Mouse (Mus musculus): Measurements from ENCODE around the gene Btbd8. TPM values are rescaled to one million over a fixed set of nuclear protein-coding genes. Genes with fewer than 3 reads are reported as not detected.

Gene Btbd8
- polyA plus RNA-seq, 1 experiment from 2014 or later: 3.7 TPM

GRCm38 (mm10) chr5:107480194-107480593 is 42.4 kb downstream of the Btbd8 start:
- no peak overlapping the region for H3K27ac ChIP-seq (ENCODE audit: low read length)
- no peaks in the 10 kb centered on the region for H3K4me1 ChIP-seq (replicated peaks; ENCODE audit: control insufficient read depth, insufficient read depth, low read length)
- 84% methylated on average over 2 of the region's 2 CpGs for whole genome bisulfite sequencing
- H3K4me2 ChIP-seq (ENCODE audit: low read depth, low read length): no peak overlapping the region
- no peak for ATAC-seq (ENCODE audit: low read depth)
- no peaks in the 10 kb centered on the region for H3K27me3 ChIP-seq (ENCODE audit: control insufficient read depth, insufficient read depth, low read depth, low read length)
- no peak overlapping the region for H3K9ac ChIP-seq (ENCODE audit: low read length)
- H3K9me3 ChIP-seq (ENCODE audit: control insufficient read depth, low read length): no peaks in the 10 kb centered on the region
- no peak overlapping the region for H3K4me3 ChIP-seq (ENCODE audit: low read length)
- H3K36me3 ChIP-seq (ENCODE audit: control insufficient read depth, insufficient read depth, low read length): 0 out of 2 replicates have a peak, but pooled peaks cover 1% of the 10 kb centered on the region

DNA sequence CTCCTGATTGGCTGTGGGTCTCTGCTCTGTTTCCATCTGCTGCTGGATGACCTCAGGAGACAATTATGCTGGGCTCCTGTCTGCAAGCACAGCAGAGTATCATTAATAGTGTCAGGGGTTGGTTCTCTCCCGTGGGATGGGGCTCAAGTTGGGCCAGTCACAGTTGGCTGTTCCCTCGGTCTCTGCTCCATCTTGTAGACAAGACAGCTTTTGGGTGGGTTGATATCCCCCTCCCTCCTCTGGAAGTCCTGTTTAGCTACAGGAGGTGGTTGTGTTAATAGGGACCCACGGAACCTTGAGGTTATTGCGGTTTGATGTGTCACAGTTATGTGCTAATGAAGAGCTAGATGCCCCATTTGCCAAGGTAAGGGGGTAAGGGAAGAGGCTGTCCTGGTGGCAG is 51.2 kb downstream of the Btbd8 start:
- WGBS: 63% methylated on average over 4 of the region's 4 CpGs
- ATAC-seq (ENCODE audit: low read depth): no peak
- Histone ChIP-seq H3K27me3 (ENCODE audit: control insufficient read depth, insufficient read depth, low read depth, low read length) (no peaks in the 10 kb centered on the region), H3K9ac (ENCODE audit: low read length) (no peak overlapping the region), H3K4me2 (ENCODE audit: low read depth, low read length) (no peak overlapping the region), H3K4me1 (replicated peaks; ENCODE audit: control insufficient read depth, insufficient read depth, low read length) (no peaks in the 10 kb centered on the region), H3K36me3 (ENCODE audit: control insufficient read depth, insufficient read depth, low read length) (no peaks in the 10 kb centered on the region), H3K27ac (ENCODE audit: low read length) (no peak overlapping the region), H3K4me3 (ENCODE audit: low read length) (no peak overlapping the region), H3K9me3 (ENCODE audit: control insufficient read depth, low read length) (no peaks in the 10 kb centered on the region)

DNA sequence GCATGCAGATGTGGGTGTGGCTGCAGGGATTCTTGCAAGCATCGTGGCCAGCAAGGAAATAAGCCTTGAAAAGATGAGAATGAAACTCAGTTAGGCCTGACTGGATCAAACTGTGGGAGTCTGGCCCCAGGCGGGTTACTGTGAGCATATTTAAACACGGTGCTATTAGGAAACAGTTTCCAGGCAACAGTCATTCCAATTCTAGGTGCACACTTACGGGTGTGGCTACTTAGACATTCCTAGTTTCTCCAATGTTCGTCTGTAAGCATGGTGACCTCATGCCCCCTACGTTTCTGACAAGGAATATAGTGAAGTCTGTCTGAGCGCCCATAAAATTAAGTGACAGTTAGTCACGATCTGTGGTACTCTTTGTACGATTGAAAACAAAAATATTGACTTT is 53.2 kb downstream of the Btbd8 start:
- Histone ChIP-seq H3K4me2 (ENCODE audit: low read depth, low read length) (no peak overlapping the region), H3K27ac (ENCODE audit: low read length) (no peak overlapping the region)

DNA sequence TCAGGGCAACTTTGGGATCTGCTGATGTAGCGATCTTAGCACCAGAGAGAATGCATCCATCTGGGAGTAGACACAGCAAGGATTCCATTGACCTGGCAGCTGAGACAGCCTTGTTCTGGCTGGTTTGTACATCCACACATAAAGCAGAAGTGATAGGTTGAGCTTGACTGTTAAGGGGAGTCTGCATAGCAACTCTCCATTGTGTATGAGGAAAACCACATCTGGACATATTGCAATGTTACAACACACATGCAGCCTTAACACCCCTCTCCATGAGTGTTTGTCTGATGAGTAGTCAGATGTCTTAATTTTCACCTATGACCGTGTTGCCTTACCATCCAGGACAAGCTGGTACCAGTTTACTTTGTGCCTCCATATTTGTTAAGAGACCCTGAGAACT is 54.7 kb downstream of the Btbd8 start:
- peaks cover 3% of the 10 kb centered on the region for H3K36me3 ChIP-seq (ENCODE audit: control insufficient read depth, insufficient read depth, low read length)
- 85% methylated on average over 2 of the region's 2 CpGs for WGBS
- H3K4me2 ChIP-seq (ENCODE audit: low read depth, low read length): no peak overlapping the region
- H3K27ac ChIP-seq (ENCODE audit: low read length): no peak overlapping the region
- no peak overlapping the region for H3K4me3 ChIP-seq (ENCODE audit: low read length)
- H3K9me3 ChIP-seq (ENCODE audit: control insufficient read depth, low read length): peaks cover 3% of the 10 kb centered on the region; the same call in 1 of the 2 replicates
- H3K9ac ChIP-seq (ENCODE audit: low read length): no peak overlapping the region
- no peaks in the 10 kb centered on the region for H3K27me3 ChIP-seq (ENCODE audit: control insufficient read depth, insufficient read depth, low read depth, low read length)
- ATAC-seq (ENCODE audit: low read depth): no peak
- H3K4me1 ChIP-seq (replicated peaks; ENCODE audit: control insufficient read depth, insufficient read depth, low read length): no peaks in the 10 kb centered on the region

More for the DNA sequence above, 53.2 kb downstream of the Btbd8 start:
- Histone ChIP-seq H3K27me3 (ENCODE audit: control insufficient read depth, insufficient read depth, low read depth, low read length) (no peaks in the 10 kb centered on the region), H3K36me3 (ENCODE audit: control insufficient read depth, insufficient read depth, low read length) (peaks cover 3% of the 10 kb centered on the region), H3K4me1 (replicated peaks; ENCODE audit: control insufficient read depth, insufficient read depth, low read length) (no peaks in the 10 kb centered on the region), H3K9me3 (ENCODE audit: control insufficient read depth, low read length) (peaks cover 3% of the 10 kb centered on the region; the same call in 1 of the 2 replicates), H3K4me3 (ENCODE audit: low read length) (no peak overlapping the region), H3K9ac (ENCODE audit: low read length) (no peak overlapping the region)
- ATAC-seq (ENCODE audit: low read depth): peak; percentile 73; the same call in 1 of the 2 replicates
- WGBS: 59% methylated on average over 9 of the region's 9 CpGs

DNA sequence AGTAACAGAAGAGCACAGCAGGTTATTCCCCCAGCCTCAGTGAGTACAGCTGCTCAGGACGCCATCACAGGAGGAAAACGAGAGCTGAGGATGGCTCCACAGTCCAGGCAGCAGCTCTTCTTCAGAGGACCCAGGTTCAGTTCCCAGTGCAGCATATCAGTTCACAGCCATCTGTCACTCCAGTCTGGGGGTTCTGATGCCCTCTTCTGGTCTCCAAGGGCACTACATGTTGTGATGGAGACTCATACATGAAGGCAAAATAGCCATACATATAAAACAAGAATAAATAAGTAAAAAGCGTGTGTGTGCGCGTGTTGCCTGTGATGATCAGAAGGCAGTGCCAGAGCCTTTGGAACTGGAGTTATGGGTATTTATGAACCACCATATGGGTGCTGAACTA is 57.0 kb downstream of the Btbd8 start:
- no peak for ATAC-seq (ENCODE audit: low read depth)
- Histone ChIP-seq H3K4me2 (ENCODE audit: low read depth, low read length) (no peak overlapping the region), H3K36me3 (ENCODE audit: control insufficient read depth, insufficient read depth, low read length) (peaks cover 3% of the 10 kb centered on the region), H3K9me3 (ENCODE audit: control insufficient read depth, low read length) (peaks cover 3% of the 10 kb centered on the region; the same call in 1 of the 2 replicates), H3K4me1 (replicated peaks; ENCODE audit: control insufficient read depth, insufficient read depth, low read length) (no peaks in the 10 kb centered on the region), H3K27ac (ENCODE audit: low read length) (no peak overlapping the region), H3K27me3 (ENCODE audit: control insufficient read depth, insufficient read depth, low read depth, low read length) (no peaks in the 10 kb centered on the region), H3K9ac (ENCODE audit: low read length) (no peak overlapping the region), H3K4me3 (ENCODE audit: low read length) (no peak overlapping the region)
- 97% methylated on average over 5 of the region's 5 CpGs for WGBS

DNA sequence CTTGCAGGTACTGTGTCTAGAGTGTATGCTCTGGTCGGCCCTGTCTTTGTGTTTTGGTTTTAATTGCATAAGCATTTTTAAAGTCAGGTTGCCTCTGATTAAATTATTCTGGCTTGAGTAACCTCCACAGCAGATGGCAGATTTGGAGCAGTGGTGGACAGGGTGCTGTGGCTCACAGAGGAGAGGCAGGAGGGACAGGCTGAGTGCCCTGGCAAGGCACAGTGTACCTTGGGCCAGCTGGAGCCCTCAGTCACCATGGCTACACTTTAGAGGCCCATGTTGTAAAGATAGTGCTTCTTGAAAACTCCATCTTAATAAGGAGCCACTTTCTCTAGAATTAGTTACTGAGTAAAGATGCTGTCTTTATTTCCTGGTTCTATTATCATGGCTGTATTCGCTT is 58.2 kb downstream of the Btbd8 start:
- no peak for ATAC-seq (ENCODE audit: low read depth)
- no peak overlapping the region for H3K4me3 ChIP-seq (ENCODE audit: low read length)
- no peak overlapping the region for H3K9ac ChIP-seq (ENCODE audit: low read length)
- no peaks in the 10 kb centered on the region for H3K27me3 ChIP-seq (ENCODE audit: control insufficient read depth, insufficient read depth, low read depth, low read length)
- H3K27ac ChIP-seq (ENCODE audit: low read length): no peak overlapping the region
- H3K4me1 ChIP-seq (replicated peaks; ENCODE audit: control insufficient read depth, insufficient read depth, low read length): no peaks in the 10 kb centered on the region
- peaks cover 3% of the 10 kb centered on the region; the same call in 1 of the 2 replicates for H3K9me3 ChIP-seq (ENCODE audit: control insufficient read depth, low read length)
- H3K4me2 ChIP-seq (ENCODE audit: low read depth, low read length): no peak overlapping the region
- WGBS: 86% methylated on average over 2 of the region's 2 CpGs
- H3K36me3 ChIP-seq (ENCODE audit: control insufficient read depth, insufficient read depth, low read length): peaks cover 3% of the 10 kb centered on the region

DNA sequence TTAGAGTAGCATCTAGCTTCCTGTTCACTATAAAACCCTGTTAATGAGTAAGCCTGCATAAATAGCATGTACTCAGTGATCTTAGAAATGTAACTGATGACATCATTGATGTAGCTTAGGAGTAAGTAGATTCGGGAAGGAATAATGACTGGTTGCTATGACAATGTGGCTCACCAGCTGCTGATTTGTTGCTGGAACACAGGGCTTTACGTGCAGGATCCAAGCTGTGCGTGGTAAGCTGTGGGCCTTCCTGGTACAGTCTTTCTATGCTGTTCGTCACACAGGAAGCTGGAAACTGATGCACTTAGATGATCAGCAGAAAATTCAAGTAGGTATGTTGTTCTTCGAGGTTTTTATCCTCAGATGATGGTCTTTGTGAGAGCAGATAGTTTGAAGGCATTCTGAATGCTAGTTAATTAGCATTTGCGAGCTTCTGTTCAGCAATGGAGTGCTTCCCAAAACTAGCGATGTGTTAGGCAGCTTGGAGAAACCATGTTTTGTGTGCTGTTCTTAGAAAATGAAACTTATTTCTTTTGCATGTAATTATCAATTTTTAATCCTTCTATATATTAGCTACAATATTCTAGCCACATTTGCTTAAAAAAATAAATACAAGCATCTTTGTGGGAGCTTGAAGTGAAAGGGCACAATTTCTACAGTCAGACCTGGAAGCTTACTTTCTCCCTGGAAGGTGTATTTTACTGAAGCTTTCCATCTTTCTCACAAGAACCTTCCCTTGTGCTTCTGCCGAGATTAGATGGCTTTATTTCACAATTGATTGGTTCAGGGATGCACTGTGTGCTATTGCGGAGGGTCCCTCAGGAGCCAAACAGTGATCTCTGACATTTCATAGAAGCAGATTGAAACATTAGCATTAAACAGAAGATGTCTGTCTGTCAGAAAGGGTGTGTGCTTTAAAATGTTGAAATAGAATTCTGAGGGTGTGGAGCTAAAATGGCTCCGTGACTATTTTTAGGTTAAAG is 60.0 kb downstream of the Btbd8 start:
- WGBS: 66% methylated on average over 10 of the region's 10 CpGs
- Histone ChIP-seq H3K4me1 (replicated peaks; ENCODE audit: control insufficient read depth, insufficient read depth, low read length) (no peaks in the 10 kb centered on the region), H3K4me2 (ENCODE audit: low read depth, low read length) (no peak overlapping the region), H3K4me3 (ENCODE audit: low read length) (no peak overlapping the region), H3K36me3 (ENCODE audit: control insufficient read depth, insufficient read depth, low read length) (peaks cover 3% of the 10 kb centered on the region), H3K27ac (ENCODE audit: low read length) (no peak overlapping the region), H3K27me3 (ENCODE audit: control insufficient read depth, insufficient read depth, low read depth, low read length) (no peaks in the 10 kb centered on the region), H3K9ac (ENCODE audit: low read length) (no peak overlapping the region), H3K9me3 (ENCODE audit: control insufficient read depth, low read length) (peaks cover 3% of the 10 kb centered on the region; the same call in 1 of the 2 replicates)
- ATAC-seq (ENCODE audit: low read depth): no peak

DNA sequence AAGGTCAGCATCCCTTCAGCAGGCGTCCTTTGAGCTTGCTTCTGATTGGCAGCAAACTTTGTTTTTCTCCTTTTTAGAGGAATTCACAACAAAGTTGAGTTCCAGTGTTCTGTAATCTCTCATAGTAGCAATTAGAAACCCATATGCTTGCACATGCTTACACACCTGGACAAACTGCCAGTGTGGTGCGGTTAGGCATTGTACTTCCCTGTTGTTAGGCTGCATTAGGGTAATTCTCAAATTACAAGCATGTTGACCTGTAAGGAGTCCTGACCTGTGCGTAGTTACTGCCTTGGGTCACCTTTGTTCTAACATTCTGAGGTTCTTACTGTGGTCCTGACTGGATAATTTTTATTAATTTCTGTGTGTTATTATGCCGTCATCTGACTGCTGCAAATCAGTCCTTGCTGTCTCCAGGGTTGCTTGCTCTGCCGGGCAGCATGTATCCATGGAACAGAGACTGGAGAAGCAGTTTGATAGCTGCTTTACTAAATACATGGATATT is 61.1 kb downstream of the Btbd8 start:
- H3K36me3 ChIP-seq (ENCODE audit: control insufficient read depth, insufficient read depth, low read length): peaks cover 3% of the 10 kb centered on the region
- H3K4me1 ChIP-seq (replicated peaks; ENCODE audit: control insufficient read depth, insufficient read depth, low read length): no peaks in the 10 kb centered on the region
- no peak overlapping the region for H3K4me2 ChIP-seq (ENCODE audit: low read depth, low read length)
- H3K9ac ChIP-seq (ENCODE audit: low read length): no peak overlapping the region
- no peak overlapping the region for H3K4me3 ChIP-seq (ENCODE audit: low read length)
- H3K27me3 ChIP-seq (ENCODE audit: control insufficient read depth, insufficient read depth, low read depth, low read length): no peaks in the 10 kb centered on the region
- 70% methylated on average over 5 of the region's 5 CpGs for WGBS
- no peak overlapping the region for H3K27ac ChIP-seq (ENCODE audit: low read length)
- no peak for ATAC-seq (ENCODE audit: low read depth)
- peaks cover 3% of the 10 kb centered on the region; the same call in 1 of the 2 replicates for H3K9me3 ChIP-seq (ENCODE audit: control insufficient read depth, low read length)

DNA sequence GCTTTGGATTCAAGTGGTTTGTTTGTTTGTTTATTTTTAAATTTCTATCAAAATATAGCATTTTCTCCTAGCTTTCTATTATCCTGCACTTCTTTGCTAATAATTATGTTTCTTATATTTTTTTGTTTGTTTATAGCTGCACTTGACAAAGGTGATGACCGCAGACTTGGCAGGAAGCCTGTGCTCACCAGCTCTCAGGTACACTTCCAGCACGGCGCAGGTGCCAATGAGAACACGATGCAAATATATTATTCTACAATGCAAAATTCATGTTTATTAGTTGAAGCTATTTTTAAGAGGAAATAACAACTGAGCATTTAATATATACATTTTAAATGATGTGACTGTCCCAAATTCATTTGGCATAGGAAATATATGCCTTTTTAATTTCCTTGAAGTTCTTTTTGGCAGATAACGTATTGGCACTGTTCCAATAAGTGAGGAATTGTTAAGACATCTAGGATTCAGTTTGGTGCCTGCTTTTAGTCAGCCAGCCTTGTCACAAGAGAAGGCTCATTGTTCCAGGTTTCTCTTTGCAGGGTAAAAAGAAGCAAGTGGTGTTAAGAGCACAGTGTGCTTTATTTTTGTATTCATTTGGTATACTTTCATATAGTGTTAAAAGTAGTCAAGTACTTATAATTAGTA is 62.2 kb downstream of the Btbd8 start:
- Histone ChIP-seq H3K27ac (ENCODE audit: low read length) (no peak overlapping the region), H3K4me1 (replicated peaks; ENCODE audit: control insufficient read depth, insufficient read depth, low read length) (no peaks in the 10 kb centered on the region), H3K9ac (ENCODE audit: low read length) (no peak overlapping the region), H3K9me3 (ENCODE audit: control insufficient read depth, low read length) (no peaks in the 10 kb centered on the region), H3K4me3 (ENCODE audit: low read length) (no peak overlapping the region), H3K4me2 (ENCODE audit: low read depth, low read length) (no peak overlapping the region), H3K27me3 (ENCODE audit: control insufficient read depth, insufficient read depth, low read depth, low read length) (no peaks in the 10 kb centered on the region), H3K36me3 (ENCODE audit: control insufficient read depth, insufficient read depth, low read length) (no peaks in the 10 kb centered on the region)
- 75% methylated on average over 5 of the region's 5 CpGs for WGBS
- ATAC-seq (ENCODE audit: low read depth): no peak
